Mouse (Mus musculus): ENCODE measurements around the gene Clasp1.

The Clasp1 gene

DNA sequence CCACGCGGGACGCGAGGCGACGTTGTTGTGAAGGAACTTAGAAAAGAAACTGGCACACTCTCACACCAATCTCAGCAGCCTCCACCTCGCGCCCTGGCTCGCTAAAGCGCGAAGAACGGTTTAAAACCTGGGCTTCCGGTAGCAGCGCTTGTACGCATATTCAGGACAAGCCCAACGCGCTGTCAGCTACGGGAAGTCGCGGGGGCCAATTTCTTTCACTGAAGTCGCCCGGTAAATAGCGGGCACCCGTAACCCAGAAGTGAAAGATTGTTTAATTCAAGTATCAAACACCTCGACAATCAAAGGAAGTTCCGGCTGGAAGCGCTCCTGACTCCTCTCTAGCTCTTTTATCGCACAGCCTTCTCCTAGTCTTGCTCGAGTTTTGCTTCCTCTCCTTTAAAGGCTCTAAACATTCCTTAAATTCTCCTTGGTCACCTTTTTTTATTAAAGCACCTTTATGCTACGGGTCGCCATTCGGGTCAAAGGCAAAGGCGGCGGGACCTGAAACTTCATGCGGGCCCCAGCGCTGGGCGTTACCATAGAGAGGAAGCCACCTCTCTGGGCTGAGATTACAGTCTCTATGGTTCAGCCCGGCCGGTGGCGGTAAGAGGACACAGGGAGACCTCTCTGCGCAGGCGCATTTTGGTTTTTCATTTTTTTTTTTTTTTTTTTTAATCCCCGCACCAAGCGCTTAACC lies at the start of gene Clasp1:
Gene Clasp1, plus strand, starts transcription at position 302 of the 697 bp plus-strand sequence.
- peak; percentile 97 for DNase-seq

DNA sequence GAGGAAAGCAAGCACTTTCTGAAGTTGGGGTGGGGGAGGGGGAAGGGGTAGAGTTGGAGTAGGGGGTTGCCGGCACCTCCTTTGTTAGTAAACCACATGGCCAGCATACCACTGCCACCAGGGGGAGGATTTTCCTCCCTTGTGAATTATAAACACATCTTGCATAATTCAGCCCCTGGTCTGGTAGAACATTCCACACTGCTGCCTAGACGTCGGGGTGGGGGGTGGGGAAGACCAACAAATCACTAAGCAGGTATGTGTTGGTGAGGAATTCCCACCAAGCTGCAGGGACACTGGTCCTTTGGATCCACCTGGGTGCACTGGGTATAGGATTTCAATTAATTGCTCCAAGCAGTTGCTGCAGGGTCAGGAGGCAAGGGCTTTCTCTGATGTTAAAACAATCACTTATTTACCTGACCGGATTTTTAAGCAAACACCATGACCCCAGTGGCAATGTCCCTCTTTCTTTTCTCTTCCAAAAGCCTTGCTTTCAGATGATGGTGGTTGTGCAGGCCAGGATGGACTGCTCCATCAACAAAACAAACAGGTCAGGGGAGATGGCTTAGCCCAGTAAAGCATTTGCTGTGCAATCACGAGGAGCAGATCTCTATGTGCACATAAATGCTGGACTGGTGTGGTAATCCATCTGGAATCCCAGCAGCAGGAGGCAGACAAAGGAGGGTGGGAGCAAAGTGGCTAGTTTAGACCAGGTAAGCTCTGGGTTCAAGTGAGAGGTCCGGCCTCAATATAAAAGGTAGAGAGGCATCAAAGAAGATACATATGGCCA lies 45.0 kb upstream of the Clasp1 start:
- no peak for DNase-seq

DNA sequence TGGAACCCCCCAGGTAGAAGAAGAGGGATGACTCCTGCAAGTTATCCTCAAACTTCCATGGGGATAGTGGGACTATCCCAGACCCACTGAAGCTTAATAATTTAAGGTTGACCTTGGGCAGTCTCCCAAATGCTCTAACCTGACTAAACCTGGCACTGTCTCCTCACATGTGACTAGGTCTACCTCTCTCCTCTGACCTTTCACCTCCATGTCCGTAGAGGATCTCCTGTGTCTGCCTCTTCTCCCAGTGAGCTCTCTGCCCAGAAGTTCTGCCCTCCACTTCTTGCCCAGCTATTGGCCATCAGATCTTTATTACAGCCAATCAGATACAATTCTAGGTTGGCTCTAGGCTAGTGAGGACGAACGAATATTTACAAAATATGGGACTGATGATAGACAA lies 38.9 kb upstream of the Clasp1 start:
- DNase-seq: no peak

DNA sequence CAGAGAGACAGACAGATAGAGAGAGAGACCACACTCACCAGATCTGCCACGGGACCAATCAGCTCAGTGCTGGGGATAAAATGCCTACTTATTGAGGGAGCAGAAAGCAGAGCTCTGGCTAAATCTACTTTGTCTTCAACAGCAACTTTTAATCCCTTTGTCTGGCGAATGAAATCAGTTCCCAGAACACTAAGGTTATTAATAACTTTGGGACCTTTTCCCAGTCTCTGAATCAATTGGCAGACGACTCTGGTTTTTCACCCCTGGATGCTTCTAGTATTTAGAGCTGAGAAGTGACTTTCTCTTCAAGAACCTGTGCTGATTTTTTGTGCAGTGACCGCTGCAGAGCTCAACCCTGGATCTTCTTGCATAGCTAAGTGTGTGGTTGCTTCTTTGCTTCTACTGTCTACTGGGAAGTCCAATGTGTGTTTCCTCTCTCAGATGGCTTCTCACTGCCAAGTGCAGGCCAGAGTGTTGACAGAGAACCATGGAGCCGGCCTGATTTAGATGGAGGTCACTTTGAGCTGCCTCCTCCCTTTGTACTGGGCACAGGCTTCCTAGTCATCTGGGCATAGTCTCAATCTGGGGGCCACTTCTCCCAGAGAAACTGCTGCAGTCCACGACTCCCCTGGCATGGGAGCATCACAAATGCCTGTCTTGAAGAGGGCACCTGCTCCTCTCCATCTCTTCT lies 29.6 kb upstream of the Clasp1 start:
- peak; percentile 26 to 27 for DNase-seq

DNA sequence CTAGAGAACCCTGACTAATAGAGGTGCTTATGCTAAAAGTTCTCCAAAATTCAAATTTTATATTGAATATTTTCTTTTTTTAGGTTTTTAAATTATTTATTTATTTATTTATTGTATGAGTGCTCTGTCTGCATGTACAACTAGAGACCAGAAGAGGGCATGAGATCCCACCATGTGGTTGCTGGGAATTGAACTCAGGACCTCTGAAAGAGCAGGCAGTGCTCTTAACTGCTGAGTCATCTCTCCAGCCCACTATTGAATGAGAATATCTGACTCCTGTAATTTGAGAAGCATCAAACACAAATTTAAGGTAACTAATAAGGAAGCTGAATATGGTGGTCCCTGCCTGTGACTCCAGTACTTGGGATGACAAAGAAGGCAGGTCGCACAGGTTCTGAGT lies 20.9 kb upstream of the Clasp1 start:
- peak in 1 of 2 experiments; percentile 9 for DNase-seq

DNA sequence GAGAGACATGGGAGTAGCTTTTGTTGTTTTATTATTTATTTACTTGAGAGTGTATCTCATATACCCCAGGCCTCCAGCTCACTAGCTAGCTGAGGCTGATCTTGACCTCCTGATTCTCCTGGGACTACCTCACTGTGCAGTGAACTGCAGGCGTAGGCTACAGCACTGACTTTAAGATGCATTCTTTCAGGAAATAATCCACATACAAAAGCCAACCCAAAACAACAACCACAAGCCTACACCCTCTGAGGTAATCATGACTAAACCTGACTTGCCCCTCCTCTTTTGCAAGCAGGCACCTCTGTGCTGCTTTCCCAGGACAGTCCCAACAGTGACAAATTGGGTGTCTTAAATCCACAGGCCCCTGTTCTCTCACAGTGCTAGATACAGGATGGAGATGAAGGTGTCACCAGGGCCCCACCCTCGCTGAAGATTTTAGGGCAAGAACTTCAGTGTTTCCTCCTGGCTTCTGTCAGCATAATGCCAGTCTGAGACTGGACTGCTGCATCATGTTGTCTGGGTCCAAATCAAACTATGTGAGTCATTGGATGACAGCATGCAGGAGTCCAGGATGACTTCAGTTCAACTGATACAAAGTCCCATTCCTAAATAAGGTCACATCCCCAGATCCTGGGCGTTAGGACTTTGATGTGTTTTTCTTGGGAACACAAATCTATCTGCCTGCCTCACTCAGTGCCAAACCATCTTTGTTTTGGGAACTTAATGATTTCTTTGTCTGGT lies 20.0 kb upstream of the Clasp1 start:
- no peak for DNase-seq

DNA sequence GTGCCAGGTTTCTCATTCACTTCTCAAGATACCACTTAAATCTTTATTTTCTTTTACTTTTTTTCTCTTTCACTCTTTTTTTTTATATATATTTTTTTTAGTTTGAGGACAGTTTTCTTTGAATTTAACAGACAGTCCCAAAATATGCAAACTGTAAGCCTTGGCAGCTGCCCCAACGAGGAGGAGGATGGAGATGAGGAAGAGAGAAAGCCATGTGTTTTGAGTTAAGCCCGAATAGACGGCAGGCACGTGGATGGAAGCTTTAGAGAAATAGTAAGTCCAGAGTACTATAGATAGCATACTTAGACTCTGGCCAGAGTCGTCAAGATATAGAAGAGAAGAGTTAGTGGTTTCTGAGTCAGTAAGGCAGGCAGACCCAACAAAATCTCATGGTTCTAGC lies 11.1 kb upstream of the Clasp1 start:
- no peak for DNase-seq

DNA sequence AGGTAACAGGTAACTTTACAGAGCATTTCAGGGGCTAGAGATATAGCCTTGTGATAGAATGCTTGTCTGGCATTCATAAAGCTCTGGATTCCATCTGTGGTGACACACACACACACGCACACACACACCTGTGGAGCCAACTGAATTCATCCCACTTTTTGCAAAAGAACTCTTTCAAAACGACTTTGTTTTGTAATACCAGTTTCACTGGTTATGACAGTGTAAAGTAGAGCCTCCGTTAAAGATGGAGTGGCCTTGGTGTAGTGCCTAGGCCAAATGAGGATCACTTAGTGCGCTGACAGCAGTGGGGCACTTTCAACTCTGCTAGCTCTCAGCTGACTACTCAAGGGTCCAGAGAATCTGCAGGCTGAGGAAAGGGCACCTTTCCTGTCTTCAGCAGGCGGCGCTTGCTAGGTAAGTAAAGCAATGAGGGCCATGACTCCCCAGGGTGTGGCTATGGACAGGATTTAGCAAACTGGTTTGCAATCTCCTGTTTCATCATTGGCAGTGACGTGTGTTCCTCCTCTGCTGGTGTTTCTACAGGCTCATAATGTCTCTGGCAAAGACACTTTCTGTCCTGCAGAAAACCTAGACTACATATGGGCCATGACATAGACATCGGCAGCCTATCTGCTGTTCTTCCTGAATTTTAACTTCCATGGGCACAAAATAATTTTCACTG lies 8.6 kb upstream of the Clasp1 start:
- no peak for DNase-seq

DNA sequence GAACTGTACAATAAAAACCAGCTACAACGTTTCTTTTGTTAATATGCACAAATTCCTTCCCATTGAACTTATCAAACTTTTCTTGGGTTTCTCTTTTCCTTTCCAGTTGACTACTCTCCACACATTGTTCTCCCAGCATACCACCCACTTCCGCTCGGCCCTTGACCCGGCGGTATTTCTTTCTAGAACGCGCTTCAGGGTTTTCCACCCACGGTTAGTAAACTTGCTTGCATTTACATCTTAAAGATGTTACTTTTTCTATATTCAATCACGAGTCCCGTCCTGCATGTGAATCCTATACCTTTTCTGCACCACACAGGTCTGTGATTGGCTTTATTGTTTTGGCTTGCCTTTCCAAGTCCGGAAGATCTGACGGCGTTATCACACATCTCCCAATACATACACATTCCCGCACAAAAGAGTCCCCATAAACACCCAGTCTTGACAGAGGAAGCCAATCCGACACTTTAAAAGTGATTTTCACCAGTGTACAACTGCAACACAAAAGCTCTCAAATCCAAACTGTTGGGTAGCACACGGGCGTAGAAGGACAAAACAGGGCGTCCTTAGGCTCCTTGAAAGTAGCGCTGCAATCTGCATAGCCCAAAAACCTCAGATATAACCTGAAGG lies 616 bp upstream of the Clasp1 start:
- peak; percentile 69 to 70 for DNase-seq

DNA sequence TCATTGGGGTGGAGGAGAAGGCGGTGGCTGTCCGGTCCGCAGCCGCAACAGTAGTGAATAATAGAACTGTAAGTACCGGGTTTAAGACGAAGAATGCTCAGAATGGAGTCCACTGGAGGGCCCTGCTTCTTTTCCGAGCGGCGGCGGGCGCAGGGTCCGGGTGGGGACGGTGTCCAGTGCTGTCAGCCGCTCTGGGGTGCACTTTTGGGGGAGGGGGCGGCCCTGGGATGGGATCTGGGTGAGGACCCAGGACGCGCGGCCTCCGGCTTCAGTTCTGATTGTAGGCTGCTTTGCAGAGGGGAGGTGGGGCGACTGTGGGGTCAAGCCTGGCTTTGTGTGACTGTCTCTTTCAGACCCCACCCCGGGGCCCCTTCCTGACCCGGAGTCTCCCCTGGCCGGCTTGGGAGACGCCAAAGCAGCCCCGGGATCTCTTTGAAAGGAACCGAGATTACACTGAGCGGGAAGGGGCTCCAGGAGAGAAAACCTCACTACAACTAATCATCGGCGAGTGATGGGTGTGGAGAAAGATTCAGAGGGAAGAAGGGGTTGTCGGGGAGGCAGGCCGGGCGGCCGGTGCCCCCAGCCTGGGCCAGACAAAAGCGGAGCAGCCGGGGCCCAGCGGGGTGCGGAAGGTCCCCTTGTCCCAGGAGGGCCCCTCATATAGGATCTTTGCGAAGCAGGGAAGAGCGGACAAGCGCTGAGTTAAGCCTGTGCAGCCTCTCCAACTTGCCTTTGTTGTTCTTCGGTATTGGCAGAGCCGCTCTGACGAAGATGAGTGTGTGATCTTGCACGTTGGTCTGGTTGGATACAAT lies 802 bp downstream of the Clasp1 start:
- DNase-seq: peak; percentile 65 to 77

DNA sequence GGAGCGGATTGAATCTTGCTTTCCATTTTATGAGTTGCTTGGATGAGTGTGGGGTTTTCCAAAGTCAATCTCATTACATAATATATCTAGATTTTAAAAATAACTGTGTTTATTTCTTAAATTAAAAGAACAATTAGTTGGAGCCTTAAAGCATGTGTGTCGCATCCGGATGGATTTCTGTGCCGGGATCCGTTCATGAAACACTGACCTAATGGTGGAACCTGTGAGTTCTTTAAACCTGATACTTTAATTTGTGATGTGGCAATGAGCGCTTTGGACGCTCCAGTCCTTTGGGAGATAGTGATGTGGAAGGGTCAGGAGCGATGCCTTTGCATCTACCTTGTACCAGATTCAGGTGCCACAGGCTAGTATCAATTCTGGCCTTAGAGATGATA lies 1.4 kb downstream of the Clasp1 start:
- DNase-seq: peak in 1 of 2 experiments; percentile 9

DNA sequence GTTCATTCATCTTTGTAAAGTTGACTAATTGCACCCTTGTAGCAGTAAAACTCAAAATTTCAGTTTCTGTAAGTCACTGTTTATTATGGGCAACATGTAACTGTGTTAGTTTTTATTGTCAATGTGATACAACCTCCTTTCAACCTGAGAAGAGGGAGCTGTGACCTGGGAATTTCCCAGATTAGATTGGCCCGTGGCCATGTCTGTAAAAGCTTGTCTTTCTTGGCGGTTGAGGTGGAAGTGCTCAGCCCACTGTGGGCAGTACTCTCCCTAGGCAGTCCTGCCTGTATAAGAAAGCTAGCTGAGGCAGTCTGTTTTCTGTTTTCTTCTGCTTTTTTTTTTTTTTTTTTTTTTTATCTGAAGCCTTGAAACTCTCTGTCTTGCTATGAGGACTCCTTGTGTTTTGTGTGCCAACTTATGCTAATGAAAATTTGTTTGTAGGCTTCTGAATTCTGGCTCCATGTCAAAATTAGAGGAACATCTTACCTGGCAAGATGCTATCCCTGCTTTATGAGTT lies 2.1 kb downstream of the Clasp1 start:
- DNase-seq: peak; percentile 20 to 38

DNA sequence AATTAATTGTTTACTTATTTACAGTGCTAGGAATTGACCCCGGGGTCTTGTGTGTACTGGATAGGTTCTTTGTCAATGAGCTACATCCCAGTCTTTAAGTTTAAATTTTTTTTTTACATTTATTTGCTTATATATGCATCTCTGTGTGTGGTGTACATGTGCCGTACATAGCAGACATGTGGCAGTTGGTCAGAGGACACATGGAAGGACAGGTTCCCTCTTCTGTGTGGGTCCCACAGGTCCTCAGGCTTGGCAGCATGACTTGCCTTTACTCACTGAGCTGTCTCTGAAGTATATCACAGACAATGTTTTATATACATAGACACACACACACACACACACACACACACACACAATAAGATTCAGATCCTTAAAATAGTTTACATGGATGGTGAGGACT lies 3.4 kb downstream of the Clasp1 start:
- DNase-seq: no peak

DNA sequence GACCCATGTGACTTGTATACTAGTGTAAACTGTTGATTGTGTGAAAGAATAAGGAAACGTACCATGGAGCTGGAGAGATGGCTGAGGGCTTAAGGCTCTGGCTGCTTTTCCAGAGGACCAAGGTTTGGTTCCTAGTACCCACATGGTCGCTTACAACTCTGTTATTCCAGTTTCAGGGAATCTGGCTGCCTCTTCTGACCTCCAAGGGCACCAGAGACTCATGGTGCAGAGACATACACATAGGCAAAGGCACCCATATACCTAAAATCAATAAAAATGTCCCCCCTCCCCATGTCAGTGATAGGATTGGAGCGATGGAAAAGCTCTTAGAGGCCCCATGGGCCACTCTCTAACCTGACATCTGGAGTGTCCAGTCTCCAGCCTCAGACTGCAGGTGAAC lies 5.1 kb downstream of the Clasp1 start:
- no peak for DNase-seq

DNA sequence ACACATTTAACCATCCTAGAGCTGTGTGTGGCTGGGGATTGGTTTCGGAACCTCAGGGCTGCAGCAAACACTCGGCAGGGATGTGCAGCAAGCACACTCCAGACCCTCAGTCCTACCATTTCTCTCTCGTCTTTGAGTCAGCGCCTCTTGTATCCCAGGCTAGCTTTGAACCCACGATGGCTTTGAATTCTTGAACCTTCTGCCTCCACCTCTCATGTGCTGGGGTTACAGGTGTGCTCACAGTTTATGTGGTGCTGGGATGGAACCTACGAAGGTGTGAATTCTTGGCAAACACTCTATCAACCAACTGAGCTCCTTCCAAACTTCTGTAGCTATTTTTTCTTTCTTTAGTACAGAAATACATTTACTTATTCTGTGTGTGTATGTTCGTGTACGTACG lies 9.0 kb downstream of the Clasp1 start:
- no peak for DNase-seq

DNA sequence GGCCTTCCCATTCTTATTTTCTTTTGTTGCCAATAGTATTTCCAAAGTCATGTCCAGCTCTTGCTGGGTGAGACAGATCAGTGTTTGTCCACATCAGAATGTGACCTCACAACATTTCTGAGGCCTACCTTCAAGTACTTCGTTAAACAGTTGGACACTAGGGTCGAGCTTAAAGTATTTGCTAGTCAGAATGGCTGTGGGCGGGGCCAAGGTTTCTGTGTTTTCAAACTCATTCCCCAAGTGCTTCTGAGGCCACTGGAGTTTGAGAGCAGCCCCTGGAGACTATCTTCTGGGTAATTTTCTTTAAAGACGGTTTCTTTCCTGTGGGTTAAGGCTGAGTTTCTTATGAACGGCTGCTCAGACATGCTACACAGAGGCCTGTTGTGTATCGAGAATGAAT lies 9.7 kb downstream of the Clasp1 start:
- no peak for DNase-seq

DNA sequence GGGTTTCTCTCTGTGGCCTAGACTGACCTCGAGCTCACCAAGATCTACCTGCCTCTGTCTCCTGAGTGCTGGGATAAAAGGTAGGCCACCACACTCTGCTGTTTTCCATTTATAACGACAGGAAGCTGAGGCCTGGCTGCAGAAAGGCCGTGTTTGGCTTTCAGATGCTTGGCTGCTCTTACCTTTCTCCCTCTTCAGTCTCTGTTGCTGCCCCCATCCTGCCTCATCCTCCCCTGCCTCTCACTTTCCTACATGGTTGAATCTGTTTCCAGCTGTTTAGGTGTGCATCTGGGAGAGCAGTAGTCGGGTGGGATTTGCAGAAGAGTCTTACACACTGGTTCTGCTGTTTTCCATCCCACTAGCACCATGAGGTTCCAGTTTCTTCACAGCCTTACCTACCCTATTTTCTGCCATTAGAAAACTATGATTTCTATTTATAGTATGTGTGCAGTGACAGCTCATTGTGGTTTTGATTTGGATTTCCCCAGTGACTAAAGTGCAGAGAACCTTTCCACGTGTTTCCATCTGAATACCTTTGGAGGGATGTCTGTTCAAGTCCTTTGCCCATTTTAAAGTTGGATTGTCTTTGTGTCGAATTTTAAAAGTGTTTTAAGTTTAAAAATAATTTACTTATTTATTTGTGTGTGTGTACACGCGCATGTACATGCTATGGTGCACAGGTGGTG lies 10.9 kb downstream of the Clasp1 start:
- no peak for DNase-seq

DNA sequence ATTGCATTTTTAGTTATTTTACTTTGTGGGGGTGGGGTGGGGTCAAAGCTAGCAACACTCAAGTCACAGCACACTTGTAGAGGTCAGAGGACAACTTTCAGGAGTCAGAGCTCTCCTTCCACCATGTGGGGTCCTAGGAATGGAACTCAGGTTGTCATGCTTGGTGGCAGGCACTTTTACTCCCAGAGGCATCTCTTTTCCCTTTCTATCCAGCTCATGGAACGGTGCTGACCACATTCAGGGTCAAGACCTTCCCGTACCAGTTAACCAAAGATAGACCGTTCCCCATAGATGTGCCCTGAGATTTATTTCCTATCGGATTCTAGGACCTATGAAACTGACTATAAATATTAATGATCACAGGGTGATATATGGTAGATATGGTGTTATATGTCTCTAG lies 13.1 kb downstream of the Clasp1 start:
- DNase-seq: no peak

DNA sequence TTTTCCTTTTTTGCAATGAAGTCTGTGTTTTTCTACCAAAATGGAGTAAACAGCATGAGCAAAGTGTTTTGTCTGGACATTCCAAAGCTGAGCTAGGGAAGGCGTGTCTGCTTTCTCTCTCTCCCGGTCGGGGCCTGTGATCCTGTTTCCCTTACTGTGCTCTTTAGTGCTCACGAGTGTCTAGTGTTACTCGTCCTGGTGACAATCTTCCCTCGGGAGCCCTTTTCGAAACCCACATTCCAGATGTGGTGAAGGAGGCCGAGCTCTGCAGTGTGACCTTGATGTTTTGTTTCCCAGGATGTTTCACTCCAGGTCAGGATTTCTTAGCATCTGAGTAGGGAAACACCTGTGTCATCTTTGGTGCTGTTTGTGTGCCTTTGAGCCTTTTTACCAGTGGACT lies 13.7 kb downstream of the Clasp1 start:
- no peak for DNase-seq

DNA sequence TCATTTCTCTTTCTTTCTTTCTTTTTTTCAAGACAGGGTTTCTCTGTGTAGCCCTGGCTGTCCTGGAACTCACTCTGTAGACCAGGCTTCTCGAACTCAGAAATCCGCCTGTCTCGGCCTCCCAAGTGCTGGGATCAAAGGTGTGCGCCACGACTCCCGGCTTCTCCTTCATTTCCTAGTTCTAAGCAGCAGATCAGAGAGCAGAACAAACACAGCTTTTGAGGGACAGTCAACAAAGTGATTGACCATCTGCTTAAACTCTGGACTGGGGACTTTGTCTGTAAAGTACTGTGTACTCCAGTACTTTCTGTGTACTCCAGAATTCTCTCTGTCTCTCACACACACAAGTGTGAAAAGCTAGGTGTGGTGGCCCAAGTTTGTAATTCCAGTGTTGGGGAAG lies 14.1 kb downstream of the Clasp1 start:
- no peak for DNase-seq
